Comparison of ENCODE assay signal across 9 mouse cellular contexts in the genomic region with DNA sequence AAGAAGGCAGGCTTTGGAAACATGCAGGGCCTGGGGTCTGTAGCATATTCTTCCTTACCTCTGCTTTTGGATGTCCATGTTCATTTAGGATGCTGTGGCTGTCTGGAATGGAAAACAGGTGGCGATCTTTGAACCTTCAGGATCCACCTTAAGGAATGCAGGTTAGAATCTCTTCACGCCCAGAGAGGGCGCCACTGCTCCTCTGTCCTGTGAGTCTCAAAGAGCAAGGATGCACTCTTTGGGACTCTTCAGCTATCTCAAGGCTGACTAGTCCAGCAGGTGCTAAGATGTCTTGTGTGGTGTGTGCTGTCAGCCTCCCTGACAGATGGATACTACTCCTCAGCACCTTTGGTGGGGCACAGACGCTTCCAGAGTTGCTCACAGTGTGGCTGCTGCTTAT. TPM values are rescaled to one million over a fixed set of nuclear protein-coding genes. Genes with fewer than 3 reads are reported as not detected.
A peak's percentile ranks its signal among the peaks of the same experiment; 100 is the strongest.
DNase-seq lines count a peak whose midpoint lies in the region; ATAC-seq and TF ChIP-seq lines count a peak whose summit lies in the region.
"Had no signal": no experiment of that assay in that cellular context is flagged by ENCODE, and none has a peak within 500 bp of the region (broad histone marks: within the 10 kb centered on the region; RNA-seq: fewer than 3 reads in every experiment).

No protein-coding gene starts in this region.

- DNase-seq in cerebellum, postnatal 25 days, result peak; percentile 24 to 54
- no peak for DNase-seq in cerebellum, adult 9-11 months
- no peak for DNase-seq in layer of hippocampus, adult 2 months (ENCODE audit: low spot score in 2 of 2)
- DNase-seq in layer of hippocampus, postnatal 25 days (ENCODE audit: extremely low spot score in 1 of 2, low spot score in 1 of 2), result no peak
- DNase-seq in yolk sac, embryonic 10.5 days (ENCODE audit: low spot score), result no peak
- DNase-seq: heart, adult 11 months had no signal

- H3K4me3 ChIP-seq in layer of hippocampus, adult 2 months, result no peak overlapping the region
- H3K4me3 ChIP-seq in E14TG2a.4 (replicated peaks; ENCODE audit: low read length), result no peak overlapping the region

- no peak overlapping the region for H3K27ac ChIP-seq in layer of hippocampus, adult 2 months

- peak; percentile 68 for ATAC-seq in erythroid progenitor cell, adult 5-6 weeks (replicated peaks; ENCODE audit: low FRiP score, poor library complexity, severe bottlenecking)
- no peak for ATAC-seq in inflammation-experienced regulatory T-cells, adult 6 months

- no peaks in the 10 kb centered on the region for H3K27me3 ChIP-seq in E14TG2a.4 (ENCODE audit: insufficient read depth, low read length)

- H3K9me3 ChIP-seq in E14TG2a.4 (ENCODE audit: low read length), result no peaks in the 10 kb centered on the region

- H3K4me1 ChIP-seq in E14TG2a.4 (replicated peaks; ENCODE audit: low read depth, low read length), result no peaks in the 10 kb centered on the region

- peak; percentile 73 for TF ChIP-seq CTCF in layer of hippocampus, adult 2 months (conservative IDR thresholded peaks at IDR 0.05)
- peak; percentile 34 for TF ChIP-seq CTCF in E14TG2a.4 (conservative IDR thresholded peaks at IDR 0.05; ENCODE audit: low read length)

- peaks cover 46% of the 10 kb centered on the region for H3K36me3 ChIP-seq in E14TG2a.4 (ENCODE audit: insufficient read depth, low read length)

RNA-seq across cellular contexts. Expression of gene Ift140, which starts 20.3 kb away (rescaled TPM):
- total RNA-seq in layer of hippocampus, adult 2 months (2021), result 10 to 100 TPM; 23.5 to 25.0 TPM
- total RNA-seq in layer of hippocampus, postnatal 25 days (2021), result 10 to 100 TPM; 20.8 to 24.1 TPM
- total RNA-seq in erythroid progenitor cell, adult 5-6 weeks (2015; ENCODE audit: low replicate concordance), result 129 and 130 TPM in 2 replicates
- 239 and 264 TPM in 2 replicates for total RNA-seq in erythroid progenitor cell, adult 5-6 weeks (2017; ENCODE audit: low replicate concordance)
- 10 to 100 TPM; 15.7 to 18.8 (median 17.2) TPM for polyA plus RNA-seq in inflammation-experienced regulatory T-cells, adult 6 months (2017; shearing (Covaris generic))

RNA-seq across cellular contexts. Expression of gene Cramp1l, which starts 20.6 kb away (rescaled TPM):
- total RNA-seq in layer of hippocampus, adult 2 months (2021), result 10 to 100 TPM; 25.2 to 30.7 TPM
- 10 to 100 TPM; 23.6 to 27.5 TPM for total RNA-seq in layer of hippocampus, postnatal 25 days (2021)
- total RNA-seq in erythroid progenitor cell, adult 5-6 weeks (2015; ENCODE audit: low replicate concordance), result 49.9 and 54.4 TPM in 2 replicates
- total RNA-seq in erythroid progenitor cell, adult 5-6 weeks (2017; ENCODE audit: low replicate concordance), result 38.1 and 53.4 TPM in 2 replicates
- 10 to 100 TPM; 10.7 to 22.5 (median 17.2) TPM for polyA plus RNA-seq in inflammation-experienced regulatory T-cells, adult 6 months (2017; shearing (Covaris generic))

RNA-seq across cellular contexts. Expression of gene Tmem204, which starts 47.2 kb away (rescaled TPM):
- total RNA-seq in layer of hippocampus, adult 2 months (2021), result 1 to 10 TPM; 8.2 to 8.8 TPM
- 1 to 10 TPM; 8.0 to 8.4 TPM for total RNA-seq in layer of hippocampus, postnatal 25 days (2021)
- not detected in 2 replicates for total RNA-seq in erythroid progenitor cell, adult 5-6 weeks (2015; ENCODE audit: low replicate concordance)
- total RNA-seq in erythroid progenitor cell, adult 5-6 weeks (2017; ENCODE audit: low replicate concordance), result not detected in 2 replicates
- under 1 TPM in 2 of 3 experiments, not detected in 1; 0.47 to 0.66 TPM for polyA plus RNA-seq in inflammation-experienced regulatory T-cells, adult 6 months (2017; shearing (Covaris generic))

Comparison
In these comparisons a context has a peak if more than half of its experiments do, and no peak if none do; other contexts are left out.
1. DNase-seq: peak in cerebellum, postnatal 25 days (2 of 2); none in cerebellum, adult 9-11 months (single experiment), layer of hippocampus, adult 2 months (0 of 2), layer of hippocampus, postnatal 25 days (0 of 2) and yolk sac, embryonic 10.5 days (single experiment).
2. RNA of gene Ift140, which starts 20.3 kb away (total RNA-seq): 129 to 264 TPM in erythroid progenitor cell, adult 5-6 weeks; 23.5 to 25.0 TPM in layer of hippocampus, adult 2 months and 20.8 to 24.1 TPM in layer of hippocampus, postnatal 25 days; every median in the first group is over 4 times any median in the second.
3. RNA of gene Tmem204, which starts 47.2 kb away (total RNA-seq): 8.2 to 8.8 TPM in layer of hippocampus, adult 2 months and 8.0 to 8.4 TPM in layer of hippocampus, postnatal 25 days; not detected in erythroid progenitor cell, adult 5-6 weeks; every median in the first group is over 4 times any median in the second.